Mouse (Mus musculus) kidney, embryonic 16.5 days (tissue): ENCODE measurements around the gene Foxn3. TPM values are rescaled to one million over a fixed set of nuclear protein-coding genes. Genes with fewer than 3 reads are reported as not detected.
A peak's percentile ranks its signal among the peaks of the same experiment; 100 is the strongest.

Source experiments
- ATAC-seq: fragments of 200-750 bp; cut with Nextera tagmentation; 2 replicates; pipeline ENCODE4 v1.8.0; 2017; ENCODE audit warnings: moderate TSS enrichment; ENCODE audit not compliant: low FRiP score, low TSS enrichment
- H3K27ac ChIP-seq: fragments of 300-500 bp; sonication (generic); 2 replicates; pipeline ENCODE4 v1.5.1; 2014; ENCODE audit warnings: low read length
- H3K27me3 ChIP-seq: fragments of 300-500 bp; sonication (generic); 2 replicates; pipeline ENCODE4 v1.6.1; 2014; ENCODE audit warnings: low read length, control low read depth, mixed read lengths; ENCODE audit not compliant: insufficient read depth
- H3K36me3 ChIP-seq: fragments of 300-500 bp; sonication (generic); 2 replicates; pipeline ENCODE4 v1.6.1; 2014; ENCODE audit warnings: low read length, control low read depth, mixed read lengths; ENCODE audit not compliant: insufficient read depth
- H3K4me1 ChIP-seq: fragments of 300-500 bp; sonication (generic); 2 replicates; pipeline ENCODE4 v1.6.1; 2014; ENCODE audit warnings: low read length, control low read depth, mixed read lengths; ENCODE audit not compliant: insufficient read depth
- H3K4me2 ChIP-seq: fragments of 300-500 bp; sonication (generic); replicated peaks from 2 replicates; pipeline ENCODE4 v1.6.1; 2014; ENCODE audit warnings: low read depth, low read length
- H3K4me3 ChIP-seq: fragments of 300-500 bp; sonication (generic); 2 replicates; pipeline ENCODE4 v1.5.1; 2014; ENCODE audit warnings: mild to moderate bottlenecking, low read length
- H3K9ac ChIP-seq: fragments of 300-500 bp; sonication (generic); replicated peaks from 2 replicates; pipeline ENCODE4 v1.6.1; 2014; ENCODE audit warnings: low read length
- H3K9me3 ChIP-seq: fragments of 300-500 bp; sonication (generic); 2 replicates; pipeline ENCODE4 v1.6.1; 2016; ENCODE audit warnings: low read length, control low read depth
- WGBS: fragments of 180-500 bp; shearing (Covaris S2); extraction: QIAGEN DNeasy Blood & Tissue Kit; methylation state at CpG from one replicate; pipeline ENCODE4 v1.1.7; 2014; 5-methylcytosine and 5-hydroxymethylcytosine counted together
- polyA plus RNA-seq: library from polyadenylated mRNA; unstranded; fragments of >200 nt; fragmentation: Nextera tagmentation; extraction: Ambion mirVana; gene quantifications from 2 replicates; pipeline ENCODE4 v1.2.1, GENCODE M21; 2015

Gene Foxn3
- polyA plus RNA-seq, 1 experiment from 2014 or later: 54.0 TPM

DNA sequence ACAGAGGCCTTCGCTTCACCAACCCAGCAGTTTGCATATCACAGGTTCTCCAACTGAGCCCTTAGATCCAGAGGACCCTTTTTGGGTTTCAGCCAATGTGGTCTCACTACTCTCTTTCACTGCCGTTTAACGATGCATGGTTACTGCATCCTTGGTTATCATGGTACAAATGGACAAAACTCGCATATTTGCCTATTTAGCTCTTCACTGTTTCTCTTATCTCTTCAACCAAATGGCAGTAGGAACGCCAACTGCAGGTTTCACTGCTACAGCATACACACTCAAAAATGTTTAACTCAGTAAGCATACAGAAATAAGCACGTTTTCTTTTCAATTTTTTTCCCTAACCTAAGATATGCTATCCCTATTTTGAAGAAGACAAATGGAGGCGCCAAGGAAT lies 31.0 kb downstream of the Foxn3 start:
- Histone ChIP-seq H3K4me2 (no peak overlapping the region), H3K9ac (no peak overlapping the region), H3K9me3 (peaks cover 20% of the 10 kb centered on the region), H3K4me1 (peaks cover 28% of the 10 kb centered on the region), H3K27me3 (no peaks in the 10 kb centered on the region), H3K4me3 (no peak overlapping the region), H3K36me3 (peaks cover 7% of the 10 kb centered on the region), H3K27ac (no peak overlapping the region)
- WGBS: 94% methylated on average over 7 of the region's 7 CpGs
- no peak for ATAC-seq

DNA sequence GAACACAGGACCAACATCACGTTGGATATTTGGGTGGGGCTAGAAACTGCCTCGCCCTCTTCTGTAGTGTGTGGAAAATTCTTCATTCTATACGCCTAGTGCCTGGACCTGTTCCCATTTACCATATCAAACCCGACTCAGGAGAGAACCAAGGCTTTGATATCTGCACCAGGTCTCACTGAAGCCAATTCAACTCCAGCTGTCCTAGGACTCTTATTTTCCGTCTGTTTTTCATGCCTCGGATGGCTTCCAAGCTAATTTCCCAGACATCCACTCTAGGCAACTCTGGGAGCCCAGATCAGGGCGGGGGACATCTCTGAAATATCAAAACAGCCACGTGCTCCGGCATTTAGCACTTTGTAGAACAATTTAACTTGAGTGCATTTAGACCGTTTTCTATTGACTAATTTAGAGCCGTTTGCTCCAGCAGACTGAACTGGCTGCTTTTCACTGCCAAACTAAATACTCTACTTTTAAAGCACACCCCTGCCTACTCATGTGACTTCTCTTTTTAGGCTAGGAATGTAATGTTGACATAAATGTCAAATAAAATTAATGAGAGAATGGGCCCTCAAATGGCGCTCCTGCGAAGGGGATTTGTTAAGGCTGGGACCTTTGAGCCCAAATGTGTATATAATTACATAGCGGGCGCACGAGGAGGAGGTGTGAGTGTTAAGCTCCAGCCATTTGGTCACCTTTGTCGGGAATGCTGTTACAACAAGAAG lies 33.5 kb downstream of the Foxn3 start:
- ATAC-seq: peak; percentile 66
- Histone ChIP-seq H3K4me3 (no peak overlapping the region), H3K4me1 (peaks cover 36% of the 10 kb centered on the region), H3K4me2 (0 out of 2 replicates have a peak overlapping the region, but pooled peaks have one; percentile 11), H3K27me3 (no peaks in the 10 kb centered on the region), H3K36me3 (0 out of 2 replicates have a peak, but pooled peaks cover 2% of the 10 kb centered on the region), H3K27ac (peak overlapping the region; percentile 16), H3K9me3 (peaks cover 5% of the 10 kb centered on the region; the same call in 1 of the 2 replicates), H3K9ac (no peak overlapping the region)
- WGBS: 29% methylated on average over 17 of the region's 17 CpGs

DNA sequence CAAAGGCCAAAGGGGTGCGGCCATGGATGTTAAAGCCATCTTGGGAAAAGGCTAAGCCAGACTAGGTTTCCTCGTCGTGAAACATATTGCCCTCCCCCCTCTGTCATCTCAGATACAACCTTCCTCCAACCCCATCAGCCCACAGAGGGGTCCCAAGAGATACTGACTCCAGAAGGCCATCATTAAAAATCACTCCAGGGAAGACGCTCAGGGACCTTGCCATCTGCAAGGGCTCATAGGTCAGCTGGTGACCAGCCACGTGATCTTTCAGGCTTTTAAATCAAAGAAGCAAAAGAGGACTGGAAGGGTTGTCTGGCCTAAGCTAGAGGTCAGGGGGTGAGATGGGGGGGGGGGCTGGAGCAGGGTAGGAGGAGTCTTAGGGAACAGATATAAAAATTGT lies 34.4 kb downstream of the Foxn3 start:
- Histone ChIP-seq H3K9ac (no peak overlapping the region), H3K4me3 (no peak overlapping the region), H3K27ac (no peak overlapping the region), H3K27me3 (no peaks in the 10 kb centered on the region), H3K36me3 (no peaks in the 10 kb centered on the region), H3K4me1 (peaks cover 36% of the 10 kb centered on the region), H3K9me3 (no peaks in the 10 kb centered on the region), H3K4me2 (no peak overlapping the region)
- WGBS: 38% methylated on average over 5 of the region's 5 CpGs
- no peak for ATAC-seq

DNA sequence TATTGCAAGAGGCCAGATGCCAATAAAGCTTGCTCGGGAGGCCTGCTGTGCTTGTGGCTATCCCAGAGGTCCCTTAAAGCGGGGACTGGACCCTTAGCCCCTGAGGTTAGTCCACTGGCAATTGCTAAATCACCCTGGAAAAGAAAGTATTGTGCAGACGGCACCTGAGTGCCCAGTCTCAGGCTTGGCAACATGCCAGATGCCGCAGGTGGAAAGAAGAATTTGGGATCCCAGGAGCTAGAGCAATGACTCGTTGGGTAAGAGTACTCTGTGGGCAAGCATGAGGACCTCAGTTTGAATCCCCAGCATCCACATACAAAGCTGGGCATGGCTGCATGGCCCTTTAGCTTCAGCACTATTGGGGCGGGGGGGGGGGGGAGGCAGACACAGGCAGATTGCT lies 35.9 kb downstream of the Foxn3 start:
- Histone ChIP-seq H3K9ac (no peak overlapping the region), H3K4me1 (peaks cover 36% of the 10 kb centered on the region), H3K4me3 (no peak overlapping the region), H3K27me3 (no peaks in the 10 kb centered on the region), H3K4me2 (no peak overlapping the region), H3K9me3 (no peaks in the 10 kb centered on the region), H3K27ac (no peak overlapping the region), H3K36me3 (no peaks in the 10 kb centered on the region)
- WGBS: 74% methylated on average over 6 of the region's 6 CpGs
- ATAC-seq: no peak

DNA sequence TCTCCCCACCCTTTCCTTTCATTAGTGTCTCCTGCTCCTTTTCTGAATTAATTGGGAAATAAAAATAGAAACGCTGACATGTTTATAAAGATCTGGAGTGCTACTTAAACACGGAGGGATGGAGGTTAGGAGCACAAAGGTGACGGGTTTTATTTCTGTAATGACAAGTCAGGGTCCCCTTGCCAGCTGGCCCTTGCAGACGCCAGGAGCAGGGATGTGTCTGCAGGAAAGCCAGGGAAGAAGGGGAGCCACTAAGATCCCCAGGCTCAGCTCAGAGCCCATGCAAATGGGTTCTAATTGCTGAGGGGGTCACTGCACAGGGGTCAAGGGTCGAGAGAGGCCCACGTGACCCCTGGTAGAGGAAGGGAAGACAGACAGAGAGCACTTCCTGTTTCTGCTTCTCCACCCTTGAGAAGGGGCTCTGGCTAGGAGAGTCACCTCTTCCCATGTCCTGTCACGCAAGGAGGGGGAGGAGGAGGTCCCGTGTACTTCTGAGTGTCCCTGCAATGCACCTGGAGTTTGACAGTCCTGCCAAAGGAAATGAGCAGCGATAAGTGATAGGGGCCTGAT lies 36.7 kb downstream of the Foxn3 start:
- H3K27me3 ChIP-seq: no peaks in the 10 kb centered on the region
- peaks cover 36% of the 10 kb centered on the region for H3K4me1 ChIP-seq
- no peaks in the 10 kb centered on the region for H3K9me3 ChIP-seq
- ATAC-seq: no peak
- no peak overlapping the region for H3K4me2 ChIP-seq
- no peak overlapping the region for H3K9ac ChIP-seq
- H3K4me3 ChIP-seq: no peak overlapping the region
- WGBS: 24% methylated on average over 9 of the region's 9 CpGs
- no peaks in the 10 kb centered on the region for H3K36me3 ChIP-seq
- no peak overlapping the region for H3K27ac ChIP-seq

DNA sequence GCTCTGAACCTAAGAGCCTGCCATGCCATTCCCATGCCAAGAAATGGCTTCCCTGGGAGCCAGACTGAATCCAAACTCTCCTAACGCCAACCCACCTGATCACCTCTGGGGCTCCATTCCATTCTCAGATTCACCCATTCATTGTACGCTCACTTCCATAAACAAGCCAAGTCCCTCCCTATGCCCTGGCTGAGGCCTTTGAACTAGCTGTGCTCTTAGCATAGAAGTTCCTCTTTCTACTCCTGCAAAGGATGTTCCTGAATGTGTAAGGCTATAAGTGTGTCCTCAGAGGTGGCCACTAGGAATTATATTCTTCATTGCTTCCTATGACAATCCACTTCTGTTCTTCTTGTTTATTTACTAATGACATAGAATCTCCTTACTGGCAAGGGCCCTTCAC lies 40.5 kb downstream of the Foxn3 start:
- no peaks in the 10 kb centered on the region for H3K9me3 ChIP-seq
- H3K27me3 ChIP-seq: no peaks in the 10 kb centered on the region
- 83% methylated on average over 2 of the region's 2 CpGs for WGBS
- no peak overlapping the region for H3K27ac ChIP-seq
- no peak overlapping the region for H3K9ac ChIP-seq
- H3K36me3 ChIP-seq: no peaks in the 10 kb centered on the region
- ATAC-seq: no peak
- H3K4me1 ChIP-seq: peaks cover 10% of the 10 kb centered on the region
- H3K4me3 ChIP-seq: no peak overlapping the region
- no peak overlapping the region for H3K4me2 ChIP-seq

DNA sequence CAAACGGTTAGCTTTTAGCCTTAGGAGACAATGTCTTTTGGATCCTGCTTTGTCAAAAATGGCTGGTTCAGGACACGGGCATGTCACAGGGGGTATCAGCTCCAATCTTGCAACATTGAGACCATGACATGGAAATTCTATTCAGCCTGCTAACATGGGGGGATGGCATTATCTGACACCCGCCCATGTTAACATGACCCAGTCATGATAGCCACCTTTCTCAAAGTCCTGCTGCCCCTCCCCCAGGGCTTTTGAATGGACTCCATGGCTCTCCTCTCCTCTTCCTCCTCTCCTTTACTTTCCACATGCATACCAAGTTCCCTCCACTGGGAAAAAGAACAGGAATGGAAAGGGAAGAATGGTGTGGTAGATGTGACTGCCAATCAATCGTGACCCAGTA lies 43.5 kb downstream of the Foxn3 start:
- H3K9me3 ChIP-seq: no peaks in the 10 kb centered on the region
- no peak overlapping the region for H3K4me3 ChIP-seq
- WGBS: 83% methylated on average over 4 of the region's 4 CpGs
- H3K4me1 ChIP-seq: no peaks in the 10 kb centered on the region
- no peaks in the 10 kb centered on the region for H3K36me3 ChIP-seq
- no peak overlapping the region for H3K9ac ChIP-seq
- no peaks in the 10 kb centered on the region for H3K27me3 ChIP-seq
- no peak overlapping the region for H3K4me2 ChIP-seq
- no peak overlapping the region for H3K27ac ChIP-seq
- no peak for ATAC-seq

DNA sequence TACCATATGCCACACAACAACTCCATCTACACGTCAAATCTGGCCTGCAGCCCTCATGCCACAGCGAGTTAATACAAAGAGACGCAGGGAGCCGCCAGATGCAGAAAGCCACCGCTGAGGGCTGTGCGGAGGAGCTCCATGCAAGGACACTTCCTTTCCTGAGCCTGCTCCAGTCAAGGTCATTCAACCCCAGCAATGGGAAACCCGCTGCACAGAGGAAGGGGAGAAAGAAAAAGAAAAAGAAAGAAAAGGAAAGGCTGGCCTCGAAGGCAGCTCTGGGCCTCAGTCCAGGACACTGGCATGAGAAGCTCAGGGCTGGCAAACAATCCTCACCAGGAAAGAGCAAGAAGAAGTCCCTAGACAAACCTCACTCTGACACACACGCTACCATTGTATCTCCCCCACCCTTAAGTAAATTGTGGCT lies 44.2 kb downstream of the Foxn3 start:
- no peak overlapping the region for H3K27ac ChIP-seq
- WGBS: 53% methylated on average over 9 of the region's 9 CpGs
- ATAC-seq: no peak
- no peak overlapping the region for H3K4me2 ChIP-seq
- no peaks in the 10 kb centered on the region for H3K9me3 ChIP-seq
- H3K9ac ChIP-seq: no peak overlapping the region
- no peaks in the 10 kb centered on the region for H3K4me1 ChIP-seq
- H3K36me3 ChIP-seq: no peaks in the 10 kb centered on the region
- H3K27me3 ChIP-seq: no peaks in the 10 kb centered on the region
- no peak overlapping the region for H3K4me3 ChIP-seq

DNA sequence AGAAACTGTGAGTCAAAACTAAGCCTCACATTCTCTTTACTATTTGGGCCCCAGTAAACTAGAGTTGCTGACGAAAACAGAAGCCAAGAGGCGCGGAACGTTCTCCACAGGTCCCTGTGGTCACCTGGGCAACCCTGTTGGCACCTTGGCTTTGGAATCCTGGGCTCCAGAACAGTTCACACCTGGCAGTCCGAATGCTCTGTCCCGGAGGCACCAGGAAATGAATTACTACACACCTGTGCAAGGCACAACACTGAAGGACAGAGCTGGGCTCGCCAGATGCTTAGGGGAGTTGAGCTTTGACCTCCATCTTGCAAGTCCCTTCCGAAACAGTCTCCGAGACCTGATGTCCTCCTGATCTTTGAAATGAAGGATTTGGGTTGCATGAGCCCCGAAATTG lies 44.7 kb downstream of the Foxn3 start:
- Histone ChIP-seq H3K27ac (no peak overlapping the region), H3K4me3 (no peak overlapping the region), H3K9me3 (no peaks in the 10 kb centered on the region), H3K9ac (no peak overlapping the region), H3K36me3 (no peaks in the 10 kb centered on the region), H3K4me2 (no peak overlapping the region), H3K27me3 (no peaks in the 10 kb centered on the region), H3K4me1 (no peaks in the 10 kb centered on the region)
- WGBS: 91% methylated on average over 10 of the region's 10 CpGs
- no peak for ATAC-seq

DNA sequence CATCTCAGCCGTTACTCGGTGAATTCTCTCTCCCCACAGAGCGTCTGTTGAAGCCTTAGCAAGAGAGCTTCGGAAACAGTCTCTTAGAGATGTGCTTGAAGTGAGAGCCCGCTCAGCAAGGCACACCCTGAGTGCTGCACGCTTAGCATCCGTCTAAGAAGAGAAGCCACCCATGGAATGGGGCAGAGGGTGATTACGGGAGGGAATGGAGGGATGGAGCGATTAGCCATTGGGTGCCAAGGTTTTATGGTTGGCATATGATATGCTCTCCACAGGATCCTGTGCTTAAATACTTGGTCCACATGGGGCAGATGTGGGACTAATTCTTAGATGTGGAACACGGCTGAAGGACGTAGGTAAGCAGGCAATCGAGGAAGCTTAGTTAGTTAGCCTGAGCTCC lies 45.3 kb downstream of the Foxn3 start:
- Histone ChIP-seq H3K9ac (no peak overlapping the region), H3K27ac (no peak overlapping the region), H3K4me3 (no peak overlapping the region), H3K9me3 (no peaks in the 10 kb centered on the region), H3K4me1 (no peaks in the 10 kb centered on the region), H3K36me3 (no peaks in the 10 kb centered on the region), H3K27me3 (no peaks in the 10 kb centered on the region), H3K4me2 (no peak overlapping the region)
- ATAC-seq: no peak
- WGBS: 92% methylated on average over 12 of the region's 12 CpGs
